Mouse (Mus musculus) bone marrow macrophage, adult 2 months (primary cell): ENCODE measurements around the gene Epha5.

Experiments
- CTCF ChIP-seq: IDR thresholded peaks from 2 replicates; pipeline ENCODE4 v1.5.1; 2012; ENCODE audit warnings: low read depth, mild to moderate bottlenecking, low read length, moderate library complexity
- POLR2A ChIP-seq: IDR thresholded peaks from 2 replicates; pipeline ENCODE4 v1.6.1; 2012; ENCODE audit warnings: mild to moderate bottlenecking, low read depth, low read length, borderline replicate concordance

DNA sequence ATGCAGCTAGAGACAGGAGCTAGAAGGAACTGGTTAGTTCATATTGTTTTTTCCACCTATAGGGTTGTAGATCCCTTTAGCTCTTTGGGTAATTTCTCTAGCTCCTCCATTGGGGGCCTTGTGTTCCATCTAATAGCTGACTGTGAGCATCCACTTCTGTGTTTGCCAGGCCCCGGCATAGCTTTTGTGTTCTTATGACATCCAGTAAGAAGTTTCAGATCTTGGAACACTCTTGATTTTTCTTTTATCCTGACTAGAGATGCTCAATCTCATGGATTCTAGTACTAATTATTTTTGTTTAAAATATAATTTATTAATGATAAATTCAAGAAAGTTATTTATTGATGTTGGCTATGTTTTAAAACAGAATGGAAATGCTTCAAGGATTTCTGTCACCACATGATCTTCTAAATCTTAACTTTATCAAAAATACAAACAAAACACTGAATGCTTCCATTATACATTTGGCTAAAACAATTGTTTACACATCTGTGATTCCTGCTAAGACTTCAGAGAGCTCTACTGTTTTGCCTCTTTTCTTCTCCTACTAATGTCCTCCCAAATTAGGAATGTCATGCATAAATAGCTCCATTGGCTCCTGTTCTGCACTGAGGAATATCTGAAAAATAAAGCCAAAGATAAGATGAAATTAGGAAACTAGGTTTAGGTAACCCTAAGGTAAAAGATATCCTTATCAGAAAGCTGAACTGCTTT, 379.8 kb downstream of the Epha5 start:
- TF ChIP-seq CTCF (no peak), POLR2A (no peak)
